Mouse (Mus musculus): ENCODE data around the gene Cyp2c50.
"Not testable (repeated sequence)": the region's sequence is repeated elsewhere in the genome, so short reads cannot be mapped to it uniquely, and the experiment has no call there.

Gene Cyp2c50
- long read RNA-seq, experiment 1, result 0 reads
- long read RNA-seq, experiment 2, result 0 reads

- intact Hi-C loops (cut with DNase I), result loop anchor here (5.0 kb wide), 1 partner anchor 112 kb away; no protein-coding TSS in a partner anchor
Observed at GRCm38 (mm10) chr19:40089421-40089820, at the start of gene Cyp2c50. TSS of gene Cyp2c50 (plus strand) at chr19:40089688.

- intact Hi-C loops (cut with DNase I), result no loop called here
Observed at GRCm38 (mm10) chr19:40073701-40074100, 15.8 kb upstream of the Cyp2c50 start, which contains the start of gene Cyp2c54. TSS of gene Cyp2c54 (minus strand) at chr19:40073827.

- intact Hi-C loops (cut with DNase I), result loop anchor here (5.0 kb wide), 1 partner anchor 111 kb away; no protein-coding TSS in a partner anchor
Observed at GRCm38 (mm10) chr19:40088381-40088780, 1.1 kb upstream of the Cyp2c50 start.

- intact Hi-C loops (cut with DNase I), result no loop called here
Observed at GRCm38 (mm10) chr19:40091111-40091510, 1.6 kb downstream of the Cyp2c50 start.

GRCm38 (mm10) chr19:40119624-40120023 lies 30.1 kb downstream of the Cyp2c50 start:
- intact Hi-C loops (cut with DNase I), result not testable (repeated sequence)

GRCm38 (mm10) chr19:40125165-40125564 lies 35.7 kb downstream of the Cyp2c50 start:
- intact Hi-C loops (cut with DNase I), result not testable (repeated sequence)

- intact Hi-C loops (cut with DNase I), result not testable (repeated sequence)
Observed at GRCm38 (mm10) chr19:40126996-40127395, 37.5 kb downstream of the Cyp2c50 start.

All from adrenal gland (tissue).